Mouse (Mus musculus) kidney, adult 9 months (tissue): ENCODE measurements around the gene Acot3.

Experiments used
- DNase-seq: peaks from one replicate; pipeline ENCODE4 v3.0.0; 2022

Gene Acot3

DNA sequence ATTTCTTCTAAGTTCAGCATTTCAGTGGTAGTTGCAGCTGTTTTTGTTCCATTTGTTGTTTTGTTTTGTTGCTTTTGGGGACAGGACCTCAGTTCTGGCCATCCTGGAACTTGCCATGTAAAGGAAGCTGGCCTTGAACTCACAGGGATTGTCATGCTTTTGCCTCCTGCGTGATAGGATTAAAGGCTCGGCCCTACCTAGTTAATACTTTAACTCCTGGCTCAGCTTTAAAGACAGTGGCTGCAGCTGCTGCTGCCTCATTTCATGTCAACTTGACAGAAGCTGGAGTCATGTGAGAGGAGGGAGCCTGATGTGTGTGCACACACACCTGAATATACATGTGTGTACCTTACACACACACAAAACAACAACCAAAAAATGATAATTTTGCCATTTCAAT lies 7.9 kb upstream of the Acot3 start:
- peak; percentile 70 for DNase-seq

DNA sequence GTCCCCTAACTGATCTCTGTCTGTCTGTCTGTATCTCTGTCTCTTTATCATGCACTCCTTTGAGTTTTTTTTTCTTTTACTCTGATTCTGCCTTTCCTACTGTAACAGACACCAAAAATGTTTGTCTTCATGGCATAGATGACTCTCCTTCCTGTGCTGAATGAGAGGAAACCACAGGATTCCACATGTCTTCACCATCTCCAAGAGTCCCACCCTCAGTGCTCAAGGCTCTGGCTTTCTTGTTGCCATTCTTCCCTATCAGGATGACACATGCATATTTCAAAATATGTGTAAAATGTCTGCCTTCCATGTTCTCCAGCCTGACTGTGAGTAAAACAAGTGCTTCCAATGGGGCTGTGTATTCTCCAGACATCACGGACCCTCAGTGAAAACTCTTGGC lies 5.0 kb upstream of the Acot3 start:
- no peak for DNase-seq

- peak; percentile 92 for DNase-seq
Measured at GRCm38 (mm10) chr12:84050744-84051143, 1.2 kb upstream of the Acot3 start.

DNA sequence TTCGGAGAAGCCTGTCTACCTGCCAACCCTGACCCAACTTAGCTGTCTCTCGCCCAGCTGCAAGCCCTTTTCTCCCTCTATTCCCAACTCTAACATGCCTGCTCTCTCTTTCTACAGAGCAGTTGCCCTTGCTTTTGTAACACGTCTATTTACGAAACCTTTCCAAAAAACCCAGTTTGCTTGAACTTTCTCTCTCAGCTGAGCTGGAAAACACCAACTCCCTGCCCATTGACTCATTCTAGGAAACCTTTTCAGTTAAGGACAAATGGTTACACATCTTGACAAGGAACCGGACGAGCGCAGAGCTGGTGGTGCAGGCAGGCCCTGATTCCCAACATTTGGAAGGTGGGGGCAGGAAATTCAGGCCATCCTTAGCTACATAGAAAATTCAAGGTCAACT lies 665 bp downstream of the Acot3 start:
- peak; percentile 53 for DNase-seq

GRCm38 (mm10) chr12:84053173-84053572 lies 1.2 kb downstream of the Acot3 start:
- no peak for DNase-seq

DNA sequence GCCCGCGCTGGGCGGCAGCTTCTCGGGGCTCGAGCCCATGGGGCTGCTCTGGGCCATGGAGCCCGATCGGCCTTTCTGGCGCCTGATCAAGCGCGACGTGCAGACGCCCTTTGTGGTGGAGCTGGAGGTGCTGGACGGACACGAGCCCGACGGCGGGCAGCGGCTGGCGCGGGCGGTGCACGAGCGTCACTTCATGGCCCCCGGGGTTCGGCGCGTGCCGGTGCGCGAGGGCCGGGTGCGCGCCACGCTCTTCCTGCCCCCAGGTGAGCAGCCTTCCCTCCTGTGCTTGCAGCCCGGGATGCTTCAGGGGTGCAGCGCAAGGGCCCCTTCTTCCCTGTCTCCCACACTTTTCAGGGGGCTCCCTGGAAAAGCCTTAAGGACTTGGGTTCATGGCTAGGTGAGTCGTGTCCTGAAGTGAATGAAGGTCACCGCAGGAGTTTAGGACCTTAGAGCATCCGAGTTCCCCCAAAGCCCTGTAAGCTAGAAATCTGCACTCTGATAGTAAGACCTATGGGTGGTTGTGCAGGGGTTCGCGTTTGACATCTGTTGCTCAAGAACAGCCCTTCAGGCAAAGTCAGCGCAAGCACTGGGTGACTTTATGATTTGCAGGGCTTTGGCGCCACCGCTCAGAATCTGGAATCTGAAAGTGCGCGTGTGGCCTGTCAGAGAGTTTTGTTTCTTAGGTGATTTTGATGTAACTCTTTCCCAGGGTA lies 1.9 kb downstream of the Acot3 start:
- peak; percentile 73 for DNase-seq

GRCm38 (mm10) chr12:84060946-84061345 lies 9.0 kb downstream of the Acot3 start:
- DNase-seq = peak; percentile 65

DNA sequence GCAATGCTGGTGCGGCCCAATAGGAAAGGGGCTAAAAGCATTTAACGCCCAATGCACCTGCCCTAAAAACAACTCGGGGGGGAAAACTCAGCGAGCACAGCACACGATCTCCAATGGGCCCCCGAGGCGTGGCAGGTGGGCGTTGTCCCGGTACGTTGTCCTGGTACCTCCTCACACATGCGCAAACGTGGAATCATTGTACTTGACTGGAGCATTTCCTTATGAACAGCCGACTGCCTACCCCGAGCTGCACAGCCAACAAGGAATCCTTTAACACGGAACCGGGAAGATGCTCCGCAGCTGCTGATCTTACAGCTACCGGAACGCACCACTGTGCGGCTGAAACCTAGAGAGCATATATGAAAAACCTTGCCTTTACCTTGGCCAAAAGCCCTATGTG lies 10.4 kb downstream of the Acot3 start:
- no peak for DNase-seq

GRCm38 (mm10) chr12:84063228-84063627 lies 11.3 kb downstream of the Acot3 start:
- DNase-seq = peak; percentile 45

DNA sequence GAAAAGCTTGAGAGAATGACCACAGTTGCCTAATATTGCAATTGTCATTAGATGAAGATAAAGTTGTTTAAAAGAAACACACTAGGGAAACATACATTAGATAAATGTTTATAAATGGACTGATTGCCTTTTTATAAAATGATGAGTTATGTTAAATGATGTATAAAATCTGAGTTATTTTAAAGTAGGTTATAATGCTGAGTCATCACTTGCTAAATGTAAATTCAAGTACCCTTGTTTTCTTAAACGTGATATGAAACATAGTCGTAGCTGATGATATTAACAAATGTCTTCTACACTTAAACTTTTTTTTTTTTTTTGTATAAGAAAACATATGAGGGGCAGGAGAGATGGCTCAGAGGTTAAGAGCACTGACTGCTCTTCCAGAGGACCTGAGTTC lies 11.9 kb downstream of the Acot3 start:
- DNase-seq = no peak

GRCm38 (mm10) chr12:84064621-84065020 lies 12.7 kb downstream of the Acot3 start:
- DNase-seq = peak; percentile 61

DNA sequence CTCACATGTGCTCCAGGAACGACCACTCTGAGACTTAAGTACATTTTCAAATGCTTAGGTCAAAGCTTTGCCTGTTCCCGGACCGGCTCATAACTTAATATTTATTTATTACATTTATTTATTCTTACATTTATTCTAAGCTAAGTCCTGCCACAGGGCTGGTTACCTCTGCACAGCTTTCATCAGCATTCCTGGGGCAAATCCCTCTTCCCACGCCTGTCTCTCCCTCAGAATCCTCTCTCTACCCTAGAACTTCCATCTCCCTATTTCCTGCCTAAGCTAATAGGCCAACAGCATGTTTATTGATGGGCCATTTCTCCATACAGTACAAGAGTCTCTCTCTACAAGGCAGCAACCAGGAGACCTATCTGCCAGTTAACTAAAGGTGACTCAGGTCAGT lies 15.8 kb downstream of the Acot3 start:
- DNase-seq = no peak

DNA sequence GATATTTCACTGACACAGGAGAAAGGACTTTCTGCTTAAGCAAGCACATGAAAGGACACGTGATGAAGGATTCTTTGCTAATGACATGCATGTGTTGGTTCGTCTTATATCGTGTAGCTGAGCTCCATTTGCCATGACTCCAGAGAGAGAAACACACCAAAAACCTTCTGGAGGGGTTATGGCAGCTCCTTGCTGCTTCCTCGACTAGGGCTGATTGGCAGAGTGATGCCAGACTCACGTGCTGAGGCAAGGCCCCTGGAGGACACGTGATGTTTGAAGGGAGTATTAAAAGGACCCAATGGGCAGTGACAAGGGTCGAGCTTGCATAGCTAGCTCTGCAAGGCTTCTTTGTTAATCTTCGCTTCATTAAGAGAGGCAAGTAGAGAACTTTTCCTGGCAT lies 16.4 kb downstream of the Acot3 start:
- no peak for DNase-seq

DNA sequence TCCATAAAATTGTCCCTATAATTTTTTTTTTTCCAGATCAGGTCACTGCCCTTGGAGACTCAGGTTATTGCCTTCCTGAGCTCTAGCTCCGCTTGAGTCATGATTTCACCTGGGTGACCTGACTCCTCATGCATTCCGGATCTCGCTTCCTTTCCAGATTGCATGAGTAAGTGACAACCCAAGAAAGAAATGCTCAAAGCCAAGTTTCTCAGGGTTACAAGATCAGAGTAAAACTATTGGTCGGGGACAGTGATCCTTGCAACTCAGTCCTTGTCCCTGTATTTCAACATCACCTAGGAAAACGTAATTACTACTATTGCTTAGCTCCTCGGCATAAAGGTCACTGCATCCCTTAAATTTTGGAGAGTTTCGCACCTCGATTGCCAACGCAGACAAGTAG lies 17.0 kb downstream of the Acot3 start, which contains the start of gene Acot5:
Acot5 (plus strand) TSS at position 340 of the 400 bp plus-strand sequence.
- peak; percentile 45 for DNase-seq

DNA sequence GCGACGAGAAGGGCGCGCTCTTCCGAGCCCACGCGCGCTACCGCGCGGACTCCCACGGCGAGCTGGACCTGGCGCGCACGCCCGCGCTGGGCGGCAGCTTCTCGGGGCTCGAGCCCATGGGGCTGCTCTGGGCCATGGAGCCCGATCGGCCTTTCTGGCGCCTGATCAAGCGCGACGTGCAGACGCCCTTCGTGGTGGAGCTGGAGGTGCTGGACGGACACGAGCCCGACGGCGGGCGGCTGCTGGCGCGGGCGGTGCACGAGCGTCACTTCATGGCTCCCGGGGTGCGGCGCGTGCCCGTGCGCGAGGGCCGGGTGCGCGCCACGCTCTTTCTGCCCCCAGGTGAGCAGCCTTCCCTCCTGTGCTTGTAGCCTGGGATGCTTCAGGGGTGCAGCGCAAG lies 17.6 kb downstream of the Acot3 start:
- peak; percentile 48 for DNase-seq

- DNase-seq = no peak
Measured at GRCm38 (mm10) chr12:84071696-84072095, 19.8 kb downstream of the Acot3 start.

- no peak for DNase-seq
Measured at GRCm38 (mm10) chr12:84077371-84077990, 25.5 kb downstream of the Acot3 start.

DNA sequence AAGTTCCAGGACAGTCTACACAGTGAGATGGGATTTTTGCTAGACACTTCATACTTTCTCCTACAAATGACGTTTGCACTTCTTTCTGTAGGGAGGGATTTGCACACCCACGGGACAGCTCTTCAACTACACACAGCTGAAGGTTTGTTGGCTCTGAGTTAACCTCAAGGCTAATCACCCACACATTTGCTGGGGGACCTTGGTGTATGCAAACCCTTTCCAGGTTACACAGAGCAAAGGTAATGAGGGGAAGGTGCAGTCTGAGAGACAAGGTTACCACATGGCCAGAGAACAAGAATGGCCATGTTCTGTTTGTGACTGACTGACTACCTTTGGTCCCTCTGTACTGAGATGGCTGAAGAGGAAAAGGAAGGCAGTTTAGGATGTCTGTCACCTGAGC lies 31.9 kb downstream of the Acot3 start:
- DNase-seq = no peak

GRCm38 (mm10) chr12:84084581-84084980 lies 32.6 kb downstream of the Acot3 start:
- no peak for DNase-seq

GRCm38 (mm10) chr12:84094666-84095065 lies 42.7 kb downstream of the Acot3 start:
- peak; percentile 64 for DNase-seq

GRCm38 (mm10) chr12:84099605-84100004 lies 47.7 kb downstream of the Acot3 start:
- DNase-seq = no peak

DNA sequence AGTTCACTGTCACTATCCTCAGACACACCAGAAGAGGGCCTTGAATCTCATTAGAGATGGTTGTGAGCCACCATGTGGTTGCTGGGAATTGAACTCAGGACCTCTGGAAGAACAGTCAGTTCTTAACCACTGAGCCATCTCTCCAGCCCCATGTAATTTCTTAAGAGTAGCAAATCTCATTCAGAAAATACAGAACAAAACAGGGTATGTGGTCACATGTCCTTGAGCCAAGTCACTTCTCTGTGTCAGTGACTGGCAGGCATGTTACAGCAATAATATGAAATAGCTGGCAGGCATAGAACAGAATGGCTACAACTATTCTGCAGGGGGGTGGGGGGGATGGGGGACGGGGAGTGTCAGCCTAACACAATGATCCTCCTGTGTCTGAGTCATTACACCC lies 48.1 kb downstream of the Acot3 start:
- no peak for DNase-seq

GRCm38 (mm10) chr12:84100604-84101492 lies 48.9 kb downstream of the Acot3 start, which contains the start of gene Acot6:
Acot6 (plus strand) TSS chr12:84100654.
- peak; percentile 64 for DNase-seq

DNA sequence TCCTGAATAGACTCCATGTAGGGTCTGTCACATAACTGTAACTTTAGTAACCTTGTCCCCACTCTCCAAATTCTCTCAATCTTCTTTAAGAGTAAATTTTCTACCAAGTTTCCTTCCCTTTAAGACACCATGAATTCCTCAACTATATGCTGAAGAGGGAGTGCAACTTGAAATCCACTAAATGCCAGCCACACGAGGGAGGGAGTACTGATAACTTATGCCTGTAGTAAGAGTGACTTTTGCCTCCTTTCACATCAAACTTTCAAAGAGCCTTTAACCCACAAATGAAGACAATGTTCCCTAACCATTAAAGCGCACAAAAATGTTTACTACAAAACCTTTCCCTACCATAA lies 49.5 kb downstream of the Acot3 start:
- no peak for DNase-seq
